Mouse (Mus musculus): Measurements from ENCODE around the gene Plekha5. TPM values are rescaled to one million over a fixed set of nuclear protein-coding genes. Genes with fewer than 3 reads are reported as not detected.

The Plekha5 gene
- polyA plus RNA-seq (2014; fragmentation: Nextera tagmentation; extraction: Ambion mirVana), result 45.1 and 50.7 TPM in 2 replicates

DNA sequence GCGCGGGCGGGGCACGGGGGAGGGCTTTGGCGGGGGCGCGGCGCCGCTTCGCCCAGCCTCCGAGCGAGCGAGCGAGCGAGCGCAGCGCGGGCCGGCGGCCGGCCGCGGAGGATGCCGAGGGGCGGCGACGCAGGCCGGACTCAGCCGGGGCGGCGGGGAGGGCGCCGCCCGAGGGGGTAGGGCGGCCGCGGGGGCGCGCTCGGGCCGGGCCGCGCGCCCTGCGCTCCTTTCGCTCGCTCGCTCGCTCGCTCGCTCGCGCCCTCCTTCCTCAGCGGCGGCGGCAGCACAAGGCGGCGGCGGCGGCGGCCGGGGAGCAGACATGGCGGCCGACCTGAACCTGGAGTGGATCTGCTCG is at the start of gene Plekha5:
Gene Plekha5 (plus strand): TSS at position 209 of the 355 bp plus-strand sequence.
- Histone ChIP-seq H3K9me3 (ENCODE audit: control insufficient read depth, low read length) (no peaks in the 10 kb centered on the region), H3K4me1 (ENCODE audit: control insufficient read depth, insufficient read depth, low read length) (peaks cover 18% of the 10 kb centered on the region), H3K4me3 (replicated peaks; ENCODE audit: low read depth, low read length) (peak within 1 kb of the TSS; percentile 98), H3K36me3 (ENCODE audit: control insufficient read depth, insufficient read depth, low read length) (peaks cover 4% of the 10 kb centered on the region), H3K4me2 (ENCODE audit: low read length) (peak within 1 kb of the TSS; percentile 81), H3K27ac (replicated peaks; ENCODE audit: low read depth, low read length) (peak within 1 kb of the TSS; percentile 97), H3K27me3 (ENCODE audit: control insufficient read depth, insufficient read depth, low read length) (no peaks in the 10 kb centered on the region), H3K9ac (replicated peaks; ENCODE audit: low read length) (peak within 1 kb of the TSS; percentile 99)
- under 1% methylated on average over 43 of the region's 65 CpGs for WGBS
- ATAC-seq (ENCODE audit: low FRiP score, low TSS enrichment), result peak; percentile 87
- DNase-seq, result peak; percentile 91

DNA sequence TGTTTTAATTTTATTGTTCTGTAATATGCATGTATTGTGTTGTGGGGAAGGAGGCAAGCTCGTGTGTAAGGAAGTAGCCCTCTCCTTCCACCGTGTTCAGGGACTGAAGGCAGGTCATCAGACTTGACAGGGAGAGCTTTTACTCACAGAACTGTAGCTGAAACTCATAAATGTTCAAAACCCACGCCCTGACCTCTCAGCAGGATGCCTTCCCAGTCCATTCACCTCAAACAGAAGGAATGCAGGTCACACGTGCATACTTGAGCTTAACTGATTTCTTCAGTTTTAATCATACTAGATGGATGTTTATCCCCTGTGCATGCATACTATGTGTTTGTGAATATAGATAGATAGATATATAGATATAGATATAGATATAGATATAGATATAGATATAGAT is 48.2 kb upstream of the Plekha5 start:
- no peaks in the 10 kb centered on the region for H3K36me3 ChIP-seq (ENCODE audit: control insufficient read depth, insufficient read depth, low read length)
- H3K9me3 ChIP-seq (ENCODE audit: control insufficient read depth, low read length), result no peaks in the 10 kb centered on the region
- ATAC-seq (ENCODE audit: low FRiP score, low TSS enrichment), result no peak
- WGBS, result 33% methylated on average over 4 of the region's 4 CpGs
- no peaks in the 10 kb centered on the region for H3K27me3 ChIP-seq (ENCODE audit: control insufficient read depth, insufficient read depth, low read length)
- no peak overlapping the region for H3K27ac ChIP-seq (replicated peaks; ENCODE audit: low read depth, low read length)
- H3K4me1 ChIP-seq (ENCODE audit: control insufficient read depth, insufficient read depth, low read length), result peaks cover 5% of the 10 kb centered on the region; the same call in 1 of the 2 replicates
- no peak for DNase-seq
- no peak overlapping the region for H3K9ac ChIP-seq (replicated peaks; ENCODE audit: low read length)
- H3K4me2 ChIP-seq (ENCODE audit: low read length), result no peak overlapping the region
- H3K4me3 ChIP-seq (replicated peaks; ENCODE audit: low read depth, low read length), result no peak overlapping the region

DNA sequence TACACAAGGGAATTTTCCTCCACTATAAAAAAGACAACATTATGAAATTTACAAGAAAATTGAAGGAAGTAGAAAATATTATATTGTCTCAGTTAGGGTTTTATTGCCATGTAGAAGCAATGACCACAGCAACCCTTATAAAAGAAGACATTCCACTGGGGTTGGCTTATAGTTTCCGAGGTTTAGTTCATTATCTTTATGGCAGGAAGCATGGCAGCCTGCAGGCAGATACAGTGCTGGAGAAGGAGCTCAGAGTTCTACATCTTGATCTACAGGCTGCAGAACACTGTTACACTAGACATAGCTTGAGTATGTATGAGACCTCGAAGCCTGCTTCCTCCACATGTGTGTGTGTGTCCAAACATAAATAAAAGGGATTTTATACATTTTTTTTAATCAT is 43.3 kb upstream of the Plekha5 start:
- no peak overlapping the region for H3K4me3 ChIP-seq (replicated peaks; ENCODE audit: low read depth, low read length)
- no peak overlapping the region for H3K9ac ChIP-seq (replicated peaks; ENCODE audit: low read length)
- H3K27me3 ChIP-seq (ENCODE audit: control insufficient read depth, insufficient read depth, low read length), result no peaks in the 10 kb centered on the region
- no peaks in the 10 kb centered on the region for H3K36me3 ChIP-seq (ENCODE audit: control insufficient read depth, insufficient read depth, low read length)
- no peak overlapping the region for H3K4me2 ChIP-seq (ENCODE audit: low read length)
- 91% methylated on average over 2 of the region's 2 CpGs for WGBS
- no peak for ATAC-seq (ENCODE audit: low FRiP score, low TSS enrichment)
- no peak overlapping the region for H3K27ac ChIP-seq (replicated peaks; ENCODE audit: low read depth, low read length)
- H3K9me3 ChIP-seq (ENCODE audit: control insufficient read depth, low read length), result no peaks in the 10 kb centered on the region
- peaks cover 5% of the 10 kb centered on the region; the same call in 1 of the 2 replicates for H3K4me1 ChIP-seq (ENCODE audit: control insufficient read depth, insufficient read depth, low read length)
- no peak for DNase-seq

DNA sequence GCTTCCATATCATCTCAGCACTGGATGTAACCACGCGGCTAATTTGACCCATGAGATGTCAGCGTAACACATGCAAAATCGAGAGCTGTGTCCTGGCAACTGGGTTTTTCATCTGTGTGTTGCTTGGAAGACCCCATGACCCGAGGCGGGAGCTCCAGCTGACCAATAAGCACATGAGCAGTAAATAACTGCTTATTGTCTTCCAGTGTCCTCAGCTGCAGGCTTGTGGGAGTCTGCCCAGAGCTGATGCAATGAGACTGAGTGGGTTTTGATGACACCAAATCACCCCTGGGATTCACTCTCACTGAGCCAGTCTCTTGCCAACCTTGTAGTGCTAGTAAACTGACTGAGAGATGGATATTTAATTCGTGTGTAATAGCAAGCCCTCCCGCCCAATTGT is 42.7 kb upstream of the Plekha5 start:
- no peak for ATAC-seq (ENCODE audit: low FRiP score, low TSS enrichment)

DNA sequence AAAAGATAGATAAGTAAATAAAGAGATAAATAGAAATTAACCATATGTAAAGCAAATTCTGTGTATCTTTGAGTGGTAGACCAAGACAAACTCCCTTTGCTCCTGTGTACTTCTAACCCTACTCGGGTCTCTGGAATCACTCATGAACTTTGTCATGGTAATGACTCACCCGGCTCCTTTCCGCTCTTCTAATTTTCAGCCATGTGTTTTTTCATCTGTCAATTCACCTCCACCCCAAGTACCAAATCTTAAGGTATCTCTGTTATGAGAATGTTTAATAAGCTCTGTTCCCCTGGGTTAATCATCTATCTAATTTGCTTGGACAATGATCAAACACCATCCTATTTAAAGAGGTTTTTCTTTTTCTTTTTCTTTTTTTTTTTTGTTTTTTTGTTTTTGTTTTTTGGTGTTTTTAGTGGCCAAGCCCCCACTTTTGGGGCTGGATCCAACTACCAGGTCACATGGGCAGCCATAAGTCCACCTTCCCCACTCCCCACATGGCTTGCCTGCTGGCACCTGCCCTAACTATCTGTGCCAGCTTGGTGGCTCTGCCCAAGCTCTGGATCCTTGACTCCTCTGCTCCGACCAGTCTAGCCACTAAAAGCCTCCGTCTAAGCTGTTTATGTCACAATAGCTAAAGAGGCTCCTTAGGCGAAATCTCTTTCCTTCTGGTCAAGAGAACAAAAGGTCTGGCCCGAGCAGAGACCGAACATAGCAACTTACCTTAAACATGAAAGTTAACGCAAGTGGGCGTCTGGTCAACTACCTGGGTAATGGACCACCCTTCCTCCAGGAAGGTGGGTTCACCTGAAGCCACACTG is 40.1 kb upstream of the Plekha5 start:
- H3K4me1 ChIP-seq (ENCODE audit: control insufficient read depth, insufficient read depth, low read length), result no peaks in the 10 kb centered on the region
- ATAC-seq (ENCODE audit: low FRiP score, low TSS enrichment) (no peak), DNase-seq (no peak)
- WGBS, result 88% methylated on average over 10 of the region's 10 CpGs
- H3K27me3 ChIP-seq (ENCODE audit: control insufficient read depth, insufficient read depth, low read length), result no peaks in the 10 kb centered on the region
- no peaks in the 10 kb centered on the region for H3K36me3 ChIP-seq (ENCODE audit: control insufficient read depth, insufficient read depth, low read length)
- H3K4me3 ChIP-seq (replicated peaks; ENCODE audit: low read depth, low read length), result no peak overlapping the region
- H3K4me2 ChIP-seq (ENCODE audit: low read length), result no peak overlapping the region
- H3K9me3 ChIP-seq (ENCODE audit: control insufficient read depth, low read length), result no peaks in the 10 kb centered on the region
- no peak overlapping the region for H3K9ac ChIP-seq (replicated peaks; ENCODE audit: low read length)
- H3K27ac ChIP-seq (replicated peaks; ENCODE audit: low read depth, low read length), result no peak overlapping the region

More for the DNA sequence above, 42.7 kb upstream of the Plekha5 start:
- H3K4me3 ChIP-seq (replicated peaks; ENCODE audit: low read depth, low read length), result no peak overlapping the region
- H3K27me3 ChIP-seq (ENCODE audit: control insufficient read depth, insufficient read depth, low read length), result no peaks in the 10 kb centered on the region
- H3K9ac ChIP-seq (replicated peaks; ENCODE audit: low read length), result no peak overlapping the region
- no peaks in the 10 kb centered on the region for H3K9me3 ChIP-seq (ENCODE audit: control insufficient read depth, low read length)
- H3K36me3 ChIP-seq (ENCODE audit: control insufficient read depth, insufficient read depth, low read length), result no peaks in the 10 kb centered on the region
- no peak overlapping the region for H3K27ac ChIP-seq (replicated peaks; ENCODE audit: low read depth, low read length)
- DNase-seq, result no peak
- 88% methylated on average over 8 of the region's 8 CpGs for WGBS
- no peak overlapping the region for H3K4me2 ChIP-seq (ENCODE audit: low read length)
- H3K4me1 ChIP-seq (ENCODE audit: control insufficient read depth, insufficient read depth, low read length), result peaks cover 5% of the 10 kb centered on the region; the same call in 1 of the 2 replicates

DNA sequence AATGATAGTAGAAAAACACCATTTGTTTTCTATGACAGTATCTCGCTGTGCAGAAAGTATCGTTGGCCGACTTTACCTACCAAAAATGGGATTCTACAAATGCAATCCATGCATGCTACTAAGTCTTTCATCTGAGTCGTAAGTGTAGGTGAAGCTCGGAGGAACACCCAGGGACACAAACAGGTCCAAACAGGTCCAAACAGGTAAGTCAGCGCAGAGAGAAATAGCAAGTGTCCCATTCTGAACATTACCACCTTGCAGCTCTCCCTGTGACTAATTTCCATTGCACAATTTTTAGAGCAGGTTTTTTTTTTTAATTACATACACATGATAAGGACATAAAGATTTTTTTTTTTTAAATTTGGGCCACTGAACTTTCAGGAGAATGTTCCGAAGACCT is 27.2 kb upstream of the Plekha5 start:
- no peak overlapping the region for H3K4me3 ChIP-seq (replicated peaks; ENCODE audit: low read depth, low read length)
- H3K9me3 ChIP-seq (ENCODE audit: control insufficient read depth, low read length), result no peaks in the 10 kb centered on the region
- no peak for DNase-seq
- ATAC-seq (ENCODE audit: low FRiP score, low TSS enrichment), result no peak
- no peaks in the 10 kb centered on the region for H3K4me1 ChIP-seq (ENCODE audit: control insufficient read depth, insufficient read depth, low read length)
- no peak overlapping the region for H3K9ac ChIP-seq (replicated peaks; ENCODE audit: low read length)
- no peaks in the 10 kb centered on the region for H3K27me3 ChIP-seq (ENCODE audit: control insufficient read depth, insufficient read depth, low read length)
- no peak overlapping the region for H3K27ac ChIP-seq (replicated peaks; ENCODE audit: low read depth, low read length)
- WGBS, result 96% methylated on average over 7 of the region's 7 CpGs
- H3K4me2 ChIP-seq (ENCODE audit: low read length), result no peak overlapping the region
- H3K36me3 ChIP-seq (ENCODE audit: control insufficient read depth, insufficient read depth, low read length), result no peaks in the 10 kb centered on the region

DNA sequence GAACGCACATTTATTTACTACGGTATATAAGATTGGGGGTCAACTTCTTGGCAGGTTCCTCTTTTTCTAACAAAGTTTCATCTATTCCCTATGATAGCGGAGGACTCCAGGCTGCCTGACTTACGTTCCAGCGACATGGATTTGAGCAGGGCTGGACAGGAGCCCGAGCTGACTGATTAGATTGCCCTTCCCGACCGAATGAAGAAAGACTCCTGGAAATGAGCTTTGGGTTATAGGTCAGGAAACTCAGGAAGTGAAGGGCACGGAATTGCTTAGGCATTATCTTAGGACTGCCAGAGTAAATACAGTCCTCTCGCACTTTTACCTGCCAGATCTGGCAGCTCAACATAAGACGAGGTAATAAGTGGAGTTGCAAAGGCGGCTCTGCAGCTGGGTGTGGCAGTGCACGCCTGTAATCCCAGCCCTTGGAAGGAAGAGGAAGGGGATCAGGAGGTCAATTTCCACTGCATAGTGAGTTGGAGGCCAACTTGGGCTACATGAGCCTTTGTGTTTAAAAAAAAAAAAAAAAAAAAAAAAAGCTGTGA is 21.0 kb upstream of the Plekha5 start:
- Histone ChIP-seq H3K9ac (replicated peaks; ENCODE audit: low read length) (no peak overlapping the region), H3K4me1 (ENCODE audit: control insufficient read depth, insufficient read depth, low read length) (no peaks in the 10 kb centered on the region), H3K27ac (replicated peaks; ENCODE audit: low read depth, low read length) (no peak overlapping the region), H3K36me3 (ENCODE audit: control insufficient read depth, insufficient read depth, low read length) (no peaks in the 10 kb centered on the region), H3K27me3 (ENCODE audit: control insufficient read depth, insufficient read depth, low read length) (no peaks in the 10 kb centered on the region), H3K4me3 (replicated peaks; ENCODE audit: low read depth, low read length) (no peak overlapping the region), H3K9me3 (ENCODE audit: control insufficient read depth, low read length) (no peaks in the 10 kb centered on the region), H3K4me2 (ENCODE audit: low read length) (no peak overlapping the region)
- DNase-seq (no peak), ATAC-seq (ENCODE audit: low FRiP score, low TSS enrichment) (no peak)
- WGBS, result 89% methylated on average over 13 of the region's 13 CpGs

DNA sequence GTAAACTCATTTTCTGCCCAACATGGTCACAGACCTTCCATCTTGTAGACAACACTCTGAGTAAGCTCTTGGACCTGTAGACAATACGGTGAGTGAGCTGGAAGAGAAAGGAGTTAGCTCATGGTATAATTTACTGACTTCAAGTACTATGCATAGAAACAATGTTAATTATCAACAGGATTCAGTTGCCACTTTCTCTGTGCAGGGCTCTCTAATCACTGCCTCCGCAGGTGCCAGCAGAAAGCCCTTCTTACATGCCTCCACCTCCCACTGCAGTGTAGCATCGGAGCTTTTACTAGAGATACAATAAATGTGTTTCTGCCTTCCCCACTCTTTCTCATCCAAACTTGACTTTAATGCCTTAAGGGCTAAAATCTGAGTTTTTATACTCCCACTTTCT is 11.9 kb upstream of the Plekha5 start:
- H3K27me3 ChIP-seq (ENCODE audit: control insufficient read depth, insufficient read depth, low read length), result no peaks in the 10 kb centered on the region

More for the DNA sequence above, 11.9 kb upstream of the Plekha5 start:
- Histone ChIP-seq H3K4me2 (ENCODE audit: low read length) (no peak overlapping the region), H3K9me3 (ENCODE audit: control insufficient read depth, low read length) (no peaks in the 10 kb centered on the region), H3K4me1 (ENCODE audit: control insufficient read depth, insufficient read depth, low read length) (no peaks in the 10 kb centered on the region), H3K9ac (replicated peaks; ENCODE audit: low read length) (no peak overlapping the region), H3K36me3 (ENCODE audit: control insufficient read depth, insufficient read depth, low read length) (no peaks in the 10 kb centered on the region), H3K27ac (replicated peaks; ENCODE audit: low read depth, low read length) (no peak overlapping the region), H3K4me3 (replicated peaks; ENCODE audit: low read depth, low read length) (no peak overlapping the region)
- WGBS, result 81% methylated on average over 3 of the region's 3 CpGs
- ATAC-seq (ENCODE audit: low FRiP score, low TSS enrichment) (no peak), DNase-seq (no peak)
